Mouse (Mus musculus) hindbrain, embryonic 12.5 days (tissue): ENCODE results near the gene Lingo2. TPM values are rescaled to one million over a fixed set of nuclear protein-coding genes. Genes with fewer than 3 reads are reported as not detected.
A peak's percentile ranks its signal among the peaks of the same experiment; 100 is the strongest.
"Not testable (repeated sequence)": the region's sequence is repeated elsewhere in the genome, so short reads cannot be mapped to it uniquely, and the experiment has no call there.

Source experiments
- ATAC-seq: fragments of 200-750 bp; cut with Nextera tagmentation; 2 replicates; pipeline ENCODE4 v1.8.0; 2017; ENCODE audit warnings: moderate TSS enrichment; ENCODE audit not compliant: low FRiP score
- H3K27ac ChIP-seq: fragments of 300-500 bp; sonication (generic); 2 replicates; pipeline ENCODE4 v1.5.1; 2016; ENCODE audit warnings: mild to moderate bottlenecking
- H3K27me3 ChIP-seq: fragments of 300-500 bp; sonication (generic); 2 replicates; pipeline ENCODE4 v1.6.1; 2016; ENCODE audit warnings: mild to moderate bottlenecking
- H3K36me3 ChIP-seq: fragments of 300-500 bp; sonication (generic); 2 replicates; pipeline ENCODE4 v1.6.1; 2016; ENCODE audit warnings: mild to moderate bottlenecking
- H3K4me1 ChIP-seq: fragments of 300-500 bp; sonication (generic); 2 replicates; pipeline ENCODE4 v1.6.1; 2016
- H3K4me2 ChIP-seq: fragments of 300-500 bp; sonication (generic); replicated peaks from 2 replicates; pipeline ENCODE4 v1.6.1; 2016; ENCODE audit warnings: mild to moderate bottlenecking
- H3K4me3 ChIP-seq: fragments of 300-500 bp; sonication (generic); 2 replicates; pipeline ENCODE4 v1.5.1; 2016; ENCODE audit warnings: mild to moderate bottlenecking
- H3K9ac ChIP-seq: fragments of 300-500 bp; sonication (generic); 2 replicates; pipeline ENCODE4 v1.6.1; 2016; ENCODE audit warnings: mild to moderate bottlenecking, moderate library complexity
- H3K9me3 ChIP-seq: fragments of 300-500 bp; sonication (generic); replicated peaks from 2 replicates; pipeline ENCODE4 v1.6.1; 2016; ENCODE audit warnings: mild to moderate bottlenecking
- WGBS: fragments of 180-500 bp; shearing (Covaris S2); methylation state at CpG from one replicate; pipeline ENCODE4 v1.1.7; 2016; 5-methylcytosine and 5-hydroxymethylcytosine counted together
- polyA plus RNA-seq: library from polyadenylated mRNA; unstranded; fragments of >200 nt; fragmentation: Nextera tagmentation; extraction: Ambion mirVana; gene quantifications from 2 replicates; pipeline ENCODE4 v1.2.1, GENCODE M21; 2016

Lingo2 gene
- polyA plus RNA-seq, 1 experiment from 2014 or later, result 12.4 TPM

DNA sequence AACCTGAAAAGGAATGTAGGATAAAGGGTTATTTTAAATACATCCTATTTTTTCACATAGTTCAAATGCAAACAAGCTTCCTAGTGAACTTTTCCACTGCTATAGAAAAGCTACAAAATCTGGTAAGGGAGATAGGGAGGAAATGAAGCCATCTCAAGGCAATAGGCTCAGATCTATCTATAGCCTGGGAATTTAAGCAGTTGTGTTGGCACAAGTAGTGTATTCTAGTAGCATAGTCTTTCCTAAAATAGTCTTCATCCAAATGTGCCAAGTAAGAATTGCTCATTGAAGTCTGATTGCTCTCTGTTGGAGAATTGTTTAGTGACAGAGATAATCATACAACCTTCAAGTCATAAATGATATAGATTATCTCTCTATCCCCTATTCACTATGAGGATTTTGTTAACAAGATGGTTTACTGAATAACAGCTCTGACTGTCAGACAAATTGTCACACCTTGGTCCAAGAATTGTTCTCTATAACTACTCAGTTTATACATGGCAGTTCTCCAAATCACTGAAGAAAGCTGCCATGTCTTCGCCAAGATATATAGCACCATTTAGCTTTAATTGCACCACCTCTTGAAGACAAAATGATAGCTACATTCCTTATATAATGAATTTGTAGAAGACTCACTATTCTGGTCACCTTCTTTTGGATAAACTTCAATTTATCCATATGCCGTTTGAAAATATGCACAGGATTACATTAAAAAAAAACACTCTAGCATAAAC, 688.9 kb downstream of the Lingo2 start:
- Histone ChIP-seq H3K4me1 (no peaks in the 10 kb centered on the region), H3K9ac (no peak overlapping the region), H3K4me3 (no peak overlapping the region), H3K36me3 (no peaks in the 10 kb centered on the region), H3K4me2 (no peak overlapping the region), H3K27ac (no peak overlapping the region), H3K27me3 (no peaks in the 10 kb centered on the region), H3K9me3 (no peaks in the 10 kb centered on the region)
- WGBS, result 83% methylated on average over 2 of the region's 2 CpGs
- ATAC-seq, result no peak

DNA sequence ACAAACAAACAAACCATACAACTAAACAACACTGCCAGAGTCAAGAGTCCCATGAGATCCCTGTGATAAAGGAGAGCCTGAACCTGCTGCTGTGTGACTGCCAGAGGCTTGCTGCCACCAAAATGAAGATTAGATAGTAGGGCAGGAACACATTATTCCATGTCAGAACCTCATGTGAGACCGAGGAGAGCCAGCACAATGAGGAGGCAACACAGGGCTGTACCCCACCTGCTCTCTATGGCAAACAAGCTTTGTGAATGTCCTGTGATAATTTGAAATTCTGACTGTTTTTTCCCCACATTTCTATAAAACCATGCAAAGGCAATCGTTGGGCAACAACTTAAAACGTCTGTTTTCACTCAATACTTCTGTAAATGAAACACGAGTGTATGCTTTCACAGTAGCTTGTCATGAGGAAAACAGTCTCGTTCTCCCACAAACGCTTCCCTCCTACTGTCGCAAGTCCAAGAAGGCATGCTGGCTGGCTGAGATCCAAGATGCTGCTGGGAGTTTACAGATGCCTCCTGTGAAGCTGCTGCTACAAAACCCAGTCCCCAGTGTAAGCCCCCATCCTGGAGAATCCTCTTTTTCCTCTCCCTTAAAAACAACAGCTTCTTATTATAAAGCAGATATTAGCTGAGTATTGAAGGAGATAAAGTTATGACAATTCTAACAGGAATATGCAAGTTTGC, 765.2 kb downstream of the Lingo2 start:
- Histone ChIP-seq H3K36me3 (no peaks in the 10 kb centered on the region), H3K4me3 (no peak overlapping the region), H3K4me2 (no peak overlapping the region), H3K4me1 (no peaks in the 10 kb centered on the region), H3K9ac (no peak overlapping the region), H3K27me3 (no peaks in the 10 kb centered on the region), H3K27ac (no peak overlapping the region), H3K9me3 (no peaks in the 10 kb centered on the region)
- no peak; the same call in 1 of the 2 replicates for ATAC-seq
- 44% methylated on average over 7 of the region's 7 CpGs for WGBS

DNA sequence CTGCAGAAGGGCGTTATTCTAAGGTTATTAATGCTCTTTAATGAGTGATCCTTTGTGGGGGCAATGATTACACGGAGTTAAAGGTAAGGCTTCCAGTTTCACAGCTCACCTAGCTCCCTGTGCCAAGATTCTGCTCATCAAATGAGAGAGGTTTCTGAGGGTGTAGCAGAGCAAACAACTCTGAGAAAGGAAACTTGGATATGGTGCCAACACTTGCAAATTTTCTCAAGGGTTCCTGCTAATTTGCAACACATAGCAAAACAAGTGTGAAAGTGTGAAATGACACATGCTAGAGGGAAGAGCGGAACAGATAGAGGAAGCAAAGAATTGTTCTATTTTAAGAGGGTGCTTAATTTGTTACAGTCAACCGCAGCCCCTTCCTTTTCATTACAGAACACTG, 767.9 kb downstream of the Lingo2 start:
- ATAC-seq, result no peak
- no peak overlapping the region for H3K4me2 ChIP-seq
- 63% methylated on average over 4 of the region's 4 CpGs for WGBS
- H3K4me1 ChIP-seq, result no peaks in the 10 kb centered on the region
- H3K4me3 ChIP-seq, result no peak overlapping the region
- no peaks in the 10 kb centered on the region for H3K9me3 ChIP-seq
- no peaks in the 10 kb centered on the region for H3K27me3 ChIP-seq
- no peak overlapping the region for H3K27ac ChIP-seq
- H3K36me3 ChIP-seq, result no peaks in the 10 kb centered on the region
- no peak overlapping the region for H3K9ac ChIP-seq

DNA sequence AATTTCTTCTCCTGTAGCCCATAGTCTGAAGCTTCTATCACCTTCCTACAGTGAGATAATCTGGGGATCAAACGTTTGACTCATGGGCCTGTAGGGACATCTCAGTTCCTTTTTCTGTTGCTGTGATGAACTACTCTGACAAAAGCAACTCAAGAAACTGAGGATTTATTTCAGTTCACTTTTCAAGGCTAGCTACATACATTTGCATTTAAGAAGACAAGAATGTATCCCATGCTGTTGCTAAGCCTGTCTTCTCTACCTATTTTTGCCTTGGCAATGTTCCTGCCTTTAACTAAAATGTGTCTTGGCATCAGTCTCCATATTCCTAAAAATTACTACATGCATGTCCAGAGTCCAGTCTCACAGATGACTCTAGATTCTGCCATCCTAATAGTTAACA, 781.4 kb downstream of the Lingo2 start:
- H3K4me2 ChIP-seq, result no peak overlapping the region
- H3K9ac ChIP-seq, result no peak overlapping the region
- H3K36me3 ChIP-seq, result no peaks in the 10 kb centered on the region
- ATAC-seq, result no peak
- H3K9me3 ChIP-seq, result no peaks in the 10 kb centered on the region
- H3K27me3 ChIP-seq, result no peaks in the 10 kb centered on the region
- H3K4me1 ChIP-seq, result no peaks in the 10 kb centered on the region
- H3K27ac ChIP-seq, result no peak overlapping the region
- no peak overlapping the region for H3K4me3 ChIP-seq
- 48% methylated on average over 1 of the region's 1 CpGs for WGBS

DNA sequence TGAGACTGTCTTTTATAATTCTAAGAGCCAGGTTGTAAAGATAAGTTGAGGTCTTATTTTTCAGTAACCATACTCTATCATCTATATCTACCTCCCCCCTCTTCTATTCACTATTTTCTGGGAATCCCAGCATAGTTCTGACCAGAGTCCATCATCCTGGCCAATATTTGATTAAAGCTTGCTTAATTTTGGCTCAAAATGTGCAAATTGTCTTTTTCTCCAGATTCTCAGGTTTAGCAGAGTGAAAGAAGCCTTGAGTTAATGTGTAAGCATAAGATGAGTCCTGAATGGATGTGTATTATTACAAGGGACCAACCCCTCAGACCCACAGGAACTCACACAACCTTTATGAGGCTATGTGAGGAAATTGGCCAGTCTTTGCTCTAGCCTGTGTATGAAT, 820.2 kb downstream of the Lingo2 start:
- H3K36me3 ChIP-seq, result no peaks in the 10 kb centered on the region
- H3K4me2 ChIP-seq, result no peak overlapping the region
- H3K27ac ChIP-seq, result no peak overlapping the region
- no peaks in the 10 kb centered on the region for H3K4me1 ChIP-seq
- H3K27me3 ChIP-seq, result no peaks in the 10 kb centered on the region
- ATAC-seq, result no peak
- H3K9me3 ChIP-seq, result no peaks in the 10 kb centered on the region
- no peak overlapping the region for H3K4me3 ChIP-seq
- no peak overlapping the region for H3K9ac ChIP-seq

DNA sequence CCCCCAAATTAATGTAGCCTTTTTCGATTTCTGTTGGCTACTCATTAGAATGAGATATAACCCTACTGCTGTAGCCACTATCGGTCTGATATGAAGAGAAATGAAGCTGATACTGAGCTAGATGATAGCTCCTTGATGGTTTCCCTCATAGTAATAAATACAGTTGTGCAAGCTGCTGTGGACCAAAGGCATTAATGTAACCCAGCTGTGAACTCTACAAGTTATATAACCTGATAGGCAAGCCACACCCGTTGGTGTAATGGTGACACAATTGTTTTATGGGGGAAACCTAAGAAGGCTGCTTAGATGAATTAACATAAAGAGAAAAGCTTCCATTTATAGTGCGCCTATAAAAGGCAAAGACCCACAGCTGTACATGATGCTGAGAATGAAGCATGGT, 856.1 kb downstream of the Lingo2 start:
- H3K27ac ChIP-seq, result no peak overlapping the region
- H3K4me1 ChIP-seq, result no peaks in the 10 kb centered on the region
- no peaks in the 10 kb centered on the region for H3K9me3 ChIP-seq
- no peak overlapping the region for H3K9ac ChIP-seq
- no peak overlapping the region for H3K4me3 ChIP-seq
- ATAC-seq, result no peak
- H3K27me3 ChIP-seq, result no peaks in the 10 kb centered on the region
- no peaks in the 10 kb centered on the region for H3K36me3 ChIP-seq
- 82% methylated on average over 4 of the region's 4 CpGs for WGBS
- no peak overlapping the region for H3K4me2 ChIP-seq

DNA sequence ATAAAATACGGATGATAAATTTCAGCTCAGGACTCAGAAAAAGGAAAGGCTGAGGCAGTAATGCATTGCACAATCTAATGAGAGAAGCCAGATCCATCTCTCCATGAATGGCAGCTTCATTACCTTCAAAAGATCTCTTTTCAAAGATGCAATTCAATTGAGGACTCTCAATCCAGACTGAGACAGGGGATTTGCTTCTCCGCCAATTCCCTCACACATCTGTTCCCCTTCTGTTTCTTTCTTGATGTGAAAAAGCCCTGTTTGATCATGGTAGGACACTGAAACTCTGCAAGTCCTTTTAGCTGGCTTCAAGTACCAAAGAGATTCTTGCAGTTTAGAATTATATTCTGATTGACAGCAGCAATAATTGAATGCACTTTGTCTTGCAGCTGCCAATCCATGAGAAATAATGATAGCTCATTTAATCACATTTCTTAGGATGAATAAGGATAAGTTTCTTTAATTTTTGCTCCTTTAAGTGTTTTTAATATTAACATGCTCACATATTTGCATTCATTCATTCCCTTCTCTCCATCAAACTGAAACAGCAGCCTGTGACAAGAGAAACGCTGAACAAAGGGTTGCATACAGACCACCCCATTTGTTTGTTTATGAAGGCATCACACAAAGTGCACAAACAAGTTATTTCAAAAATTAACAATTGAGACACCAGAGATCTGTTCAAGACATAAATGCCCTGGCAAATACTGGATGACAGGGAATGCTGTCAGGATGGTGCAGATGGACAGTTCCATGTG, 870.3 kb downstream of the Lingo2 start:
- no peaks in the 10 kb centered on the region for H3K4me1 ChIP-seq
- H3K9me3 ChIP-seq, result no peaks in the 10 kb centered on the region
- H3K9ac ChIP-seq, result no peak overlapping the region
- no peak overlapping the region for H3K4me3 ChIP-seq
- H3K36me3 ChIP-seq, result no peaks in the 10 kb centered on the region
- no peak overlapping the region for H3K4me2 ChIP-seq
- no peak for ATAC-seq
- WGBS, result 61% methylated on average over 3 of the region's 3 CpGs
- H3K27me3 ChIP-seq, result no peaks in the 10 kb centered on the region
- H3K27ac ChIP-seq, result no peak overlapping the region

DNA sequence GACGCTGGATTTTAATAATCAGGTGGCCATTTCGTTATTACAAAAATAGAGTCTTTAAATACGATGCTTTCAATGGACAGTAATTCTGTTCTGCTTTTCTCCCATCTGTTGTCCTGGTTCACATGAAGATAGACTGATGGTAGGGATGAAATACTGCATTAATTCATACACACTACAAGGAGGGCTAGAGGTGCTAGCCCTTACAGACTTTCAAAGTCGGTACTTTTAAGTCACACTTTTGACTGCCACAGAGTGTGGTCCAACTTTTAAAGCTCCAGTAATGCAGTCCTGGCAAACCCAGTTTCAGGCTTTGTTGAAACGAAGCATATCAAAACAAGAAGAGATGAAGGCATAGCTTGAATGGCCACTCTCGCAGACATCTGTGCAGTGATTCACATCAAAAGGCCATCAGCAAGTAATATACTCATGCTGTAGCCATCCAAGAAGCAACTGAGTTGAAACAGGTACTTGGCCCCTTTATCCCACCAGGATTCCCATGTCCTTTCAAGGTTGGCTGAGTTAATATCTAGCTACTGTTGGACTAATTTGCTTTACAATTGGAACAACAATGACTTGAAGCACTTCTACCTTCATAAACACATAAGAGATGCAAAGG, 872.5 kb downstream of the Lingo2 start:
- Histone ChIP-seq H3K9ac (no peak overlapping the region), H3K36me3 (no peaks in the 10 kb centered on the region), H3K4me3 (no peak overlapping the region), H3K4me1 (no peaks in the 10 kb centered on the region), H3K9me3 (no peaks in the 10 kb centered on the region), H3K4me2 (no peak overlapping the region), H3K27me3 (no peaks in the 10 kb centered on the region), H3K27ac (no peak overlapping the region)
- WGBS, result 88% methylated on average over 6 of the region's 6 CpGs
- ATAC-seq, result no peak

DNA sequence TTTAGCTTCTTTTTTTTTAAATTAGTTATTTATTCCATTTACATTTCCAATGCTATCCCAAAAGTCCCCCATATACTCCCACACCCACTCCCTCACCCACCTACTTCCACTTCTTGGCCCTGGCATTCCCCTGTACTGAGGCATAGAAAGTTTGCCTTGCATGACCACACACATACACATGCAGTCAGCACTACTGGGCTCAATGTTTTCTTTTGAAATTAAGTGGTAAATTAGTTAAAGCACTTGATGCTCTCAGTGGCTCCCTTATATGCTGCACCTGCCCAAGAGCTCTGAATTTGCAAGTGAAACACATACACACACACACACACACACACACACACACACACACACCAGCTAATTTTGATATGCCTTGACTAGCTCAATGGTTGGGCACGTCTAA, 886.8 kb downstream of the Lingo2 start:
- not testable (repeated sequence) for H3K9me3 ChIP-seq, H3K36me3 ChIP-seq, H3K27ac ChIP-seq, H3K27me3 ChIP-seq, H3K9ac ChIP-seq, H3K4me1 ChIP-seq, H3K4me3 ChIP-seq, H3K4me2 ChIP-seq, ATAC-seq
- 44% methylated on average over 1 of the region's 1 CpGs for WGBS

DNA sequence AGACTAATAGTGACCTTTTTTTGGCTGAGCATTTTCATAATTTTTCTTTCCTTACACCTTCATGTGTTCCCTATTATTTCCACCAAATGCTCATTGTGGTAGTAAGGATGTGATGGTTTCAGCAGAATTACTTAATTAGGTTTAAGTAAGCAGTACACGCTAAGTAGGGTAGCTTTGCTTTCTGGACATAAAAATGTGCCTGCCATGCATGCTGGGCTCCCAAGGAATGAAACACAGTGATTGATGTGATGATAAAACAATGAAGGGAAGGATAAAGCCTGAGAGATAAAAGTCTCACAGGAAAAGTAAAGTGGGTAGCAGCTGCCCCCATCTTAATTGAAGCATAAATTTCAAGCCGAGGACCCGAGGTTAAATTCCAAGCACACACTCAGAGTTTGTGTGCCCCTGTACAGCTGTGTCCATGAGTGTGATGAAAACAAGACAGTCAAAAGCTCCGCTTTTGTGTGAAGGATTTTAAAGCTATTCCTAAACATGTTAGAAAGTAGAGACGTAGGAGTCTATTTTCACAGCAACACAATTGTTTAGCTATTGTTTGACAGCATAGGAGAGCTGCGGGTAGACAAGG, 898.7 kb downstream of the Lingo2 start:
- peak; percentile 52; the same call in 1 of the 2 replicates for ATAC-seq
- 50% methylated on average over 6 of the region's 6 CpGs for WGBS
- H3K9ac ChIP-seq, result no peak overlapping the region
- H3K27me3 ChIP-seq, result no peaks in the 10 kb centered on the region
- no peaks in the 10 kb centered on the region for H3K36me3 ChIP-seq
- no peak overlapping the region; the same call in 1 of the 2 replicates for H3K27ac ChIP-seq
- H3K4me1 ChIP-seq, result no peaks in the 10 kb centered on the region
- H3K9me3 ChIP-seq, result no peaks in the 10 kb centered on the region
- H3K4me3 ChIP-seq, result no peak overlapping the region
- no peak overlapping the region for H3K4me2 ChIP-seq

DNA sequence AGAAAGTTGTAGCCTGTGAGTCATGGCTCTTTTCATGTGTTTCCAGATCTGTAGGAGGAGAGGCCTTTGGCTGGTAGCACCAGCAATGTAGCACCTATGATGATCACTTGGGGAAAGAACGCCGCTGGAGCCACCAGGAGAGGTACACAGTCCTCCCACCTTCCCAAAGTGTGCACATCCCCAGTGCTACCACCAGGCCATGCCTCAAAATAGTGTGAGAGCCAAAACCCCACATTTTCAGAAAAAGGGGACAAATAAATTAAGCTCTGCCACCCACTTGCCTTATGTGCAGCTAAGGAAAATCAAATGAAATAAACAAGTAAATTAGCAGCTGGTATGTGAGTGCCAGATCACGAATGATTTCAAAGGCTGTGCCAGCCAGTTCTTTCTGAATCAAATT, 911.2 kb downstream of the Lingo2 start:
- Histone ChIP-seq H3K27ac (no peak overlapping the region), H3K4me1 (no peaks in the 10 kb centered on the region), H3K9ac (no peak overlapping the region), H3K4me2 (no peak overlapping the region), H3K36me3 (no peaks in the 10 kb centered on the region), H3K9me3 (no peaks in the 10 kb centered on the region), H3K4me3 (no peak overlapping the region), H3K27me3 (no peaks in the 10 kb centered on the region)
- no peak for ATAC-seq
- 84% methylated on average over 3 of the region's 3 CpGs for WGBS

DNA sequence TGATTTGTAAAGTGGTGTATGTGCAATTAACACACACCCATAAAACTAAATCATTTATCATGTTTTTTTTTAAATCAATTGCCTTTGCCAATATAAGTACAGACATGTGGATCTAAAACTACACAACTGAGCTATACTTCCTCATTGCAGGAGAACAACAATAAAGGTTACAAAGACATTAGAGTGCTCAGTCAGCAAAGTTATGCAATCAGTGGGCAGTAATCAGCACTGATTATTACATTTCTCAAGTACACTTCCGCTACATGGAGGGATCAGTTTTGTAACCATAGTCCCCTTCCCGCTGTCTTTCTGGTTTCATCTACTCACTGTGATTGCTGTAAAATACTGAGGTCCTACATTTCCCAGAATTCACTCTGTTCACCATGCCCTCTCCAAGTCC, 912.8 kb downstream of the Lingo2 start:
- Histone ChIP-seq H3K4me3 (no peak overlapping the region), H3K9ac (no peak overlapping the region), H3K9me3 (no peaks in the 10 kb centered on the region), H3K27me3 (no peaks in the 10 kb centered on the region), H3K36me3 (no peaks in the 10 kb centered on the region), H3K27ac (no peak overlapping the region), H3K4me2 (no peak overlapping the region), H3K4me1 (no peaks in the 10 kb centered on the region)
- WGBS, result 92% methylated on average over 2 of the region's 2 CpGs
- no peak for ATAC-seq
